Mouse (Mus musculus) bone marrow, adult 2 months (tissue): ENCODE measurements around the gene Abca12.

ENCODE experiments used
- CTCF ChIP-seq: fragments of 200-500 bp; IDR thresholded peaks from 2 replicates; pipeline ENCODE4 v1.5.1; 2011; ENCODE audit warnings: low read length, control low read depth; ENCODE audit not compliant: control insufficient read depth, insufficient read depth
- POLR2A ChIP-seq: fragments of 200-500 bp; IDR thresholded peaks from 2 replicates; pipeline ENCODE4 v1.6.1; 2011; ENCODE audit warnings: low read depth, mild to moderate bottlenecking, control low read depth, low read length, borderline replicate concordance; ENCODE audit not compliant: control insufficient read depth

DNA sequence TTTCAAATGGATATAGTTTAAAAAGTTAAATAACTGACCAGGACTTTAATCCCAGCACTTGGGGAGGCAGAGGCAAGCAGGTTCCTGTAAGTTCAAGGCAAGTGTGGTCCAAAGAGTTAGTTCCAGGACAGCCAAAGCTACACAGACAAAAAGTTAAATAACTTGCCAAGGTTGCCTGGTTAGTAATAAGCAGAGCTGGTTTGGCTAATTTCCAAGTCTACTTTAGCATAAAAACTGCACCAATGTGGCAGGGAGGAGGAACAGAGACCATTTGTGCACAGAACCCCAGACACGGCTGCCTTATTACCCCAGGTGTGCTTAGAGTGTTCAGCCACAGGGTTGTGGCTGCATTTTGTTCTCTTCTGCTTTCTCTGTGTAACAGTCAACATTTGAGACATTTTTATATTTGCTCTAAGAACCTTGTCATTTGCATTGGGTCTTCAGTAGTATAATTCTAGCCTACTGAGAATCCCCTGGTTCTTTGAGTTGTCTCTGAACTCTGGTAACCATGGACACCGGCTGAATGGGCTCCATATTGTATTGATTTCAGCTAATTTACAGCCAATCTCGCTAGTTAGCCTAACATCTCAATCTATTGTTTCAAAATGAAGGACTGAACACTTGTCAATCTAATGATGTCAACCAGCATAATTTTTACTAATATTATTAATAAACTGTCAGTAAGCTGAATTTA lies 71.7 kb downstream of the Abca12 start:
- no peak for TF ChIP-seq CTCF
- TF ChIP-seq POLR2A: no peak
